Mouse (Mus musculus) liver, adult (tissue): ENCODE results near the gene Vma21.

Experiments
- GATA4 ChIP-seq: IDR thresholded peaks from 2 replicates; pipeline ENCODE4 v1.6.1; 2014; ENCODE audit warnings: mild to moderate bottlenecking, low read length; ENCODE audit not compliant: insufficient replicate concordance

The Vma21 gene

GRCm38 (mm10) chrX:71815631-71816345 is at the start of gene Vma21:
TSS of gene Vma21 (plus strand) at chrX:71815924.
- no peak for TF ChIP-seq GATA4

- TF ChIP-seq GATA4 = no peak
These were observed 47.8 kb upstream of the Vma21 start for GRCm38 (mm10) chrX:71767909-71768308.

GRCm38 (mm10) chrX:71791106-71791505 is 24.6 kb upstream of the Vma21 start:
- TF ChIP-seq GATA4 = no peak

- TF ChIP-seq GATA4 = no peak
These were observed 18.0 kb upstream of the Vma21 start for GRCm38 (mm10) chrX:71797766-71798165.

- no peak for TF ChIP-seq GATA4
These were observed 16.8 kb upstream of the Vma21 start for GRCm38 (mm10) chrX:71798883-71799282.

GRCm38 (mm10) chrX:71811966-71812835 is 3.5 kb upstream of the Vma21 start:
- no peak for TF ChIP-seq GATA4

GRCm38 (mm10) chrX:71816401-71816857 is 705 bp downstream of the Vma21 start:
- TF ChIP-seq GATA4 = peak; percentile 6; the same call in 1 of the 2 replicates

- no peak for TF ChIP-seq GATA4
These were observed 1.2 kb downstream of the Vma21 start for GRCm38 (mm10) chrX:71816931-71817361.

- TF ChIP-seq GATA4 = no peak
These were observed 23.2 kb downstream of the Vma21 start for GRCm38 (mm10) chrX:71838911-71839310.

GRCm38 (mm10) chrX:71846696-71847095 is 31.0 kb downstream of the Vma21 start:
- no peak for TF ChIP-seq GATA4

GRCm38 (mm10) chrX:71853798-71854197 is 38.1 kb downstream of the Vma21 start:
- no peak for TF ChIP-seq GATA4
